13 mouse cellular contexts compared by ENCODE assay signal in genomic region chr12:77011092-77011720, GRCm38 (mm10). TPM values are rescaled to one million over a fixed set of nuclear protein-coding genes. Genes with fewer than 3 reads are reported as not detected.
DNase-seq lines count a peak whose midpoint lies in the region; ATAC-seq and TF ChIP-seq lines count a peak whose summit lies in the region.
"Had no signal": no experiment of that assay in that cellular context is flagged by ENCODE, and none has a peak within 500 bp of the region (broad histone marks: within the 10 kb centered on the region; RNA-seq: fewer than 3 reads in every experiment).

No protein-coding gene starts in this region.

- H3K4me3 ChIP-seq in embryonic facial prominence, embryonic 11.5 days (ENCODE audit: low read depth, low read length): no peak overlapping the region
- no peak overlapping the region for H3K4me3 ChIP-seq in embryonic facial prominence, embryonic 10.5 days
- H3K4me3 ChIP-seq in liver, embryonic 14.5 days (ENCODE audit: insufficient read depth in 1 of 2, low read depth in 2 of 2, low read length in 2 of 2): no peak overlapping the region
- H3K4me3 ChIP-seq in liver, embryonic 11.5 days (ENCODE audit: low read depth, low read length): no peak overlapping the region
- H3K4me3 ChIP-seq in forebrain, embryonic 16.5 days (replicated peaks; ENCODE audit: low read length): no peak overlapping the region
- H3K4me3 ChIP-seq: erythroblast, embryonic 14.5 days; hindbrain, embryonic 15.5 days; lung, embryonic 15.5 days; myocyte had no signal

- 54% methylated on average over 6 of the region's 6 CpGs for WGBS in embryonic facial prominence, embryonic 11.5 days
- WGBS in embryonic facial prominence, embryonic 10.5 days: 54% methylated on average over 6 of the region's 6 CpGs
- WGBS in liver, embryonic 14.5 days (ENCODE audit: insufficient replicate concordance): 19% methylated on average over 6 of the region's 6 CpGs
- 29% methylated on average over 6 of the region's 6 CpGs for WGBS in liver, embryonic 11.5 days
- 72% methylated on average over 6 of the region's 6 CpGs for WGBS in forebrain, embryonic 16.5 days

- no peaks in the 10 kb centered on the region for H3K27me3 ChIP-seq in embryonic facial prominence, embryonic 11.5 days (ENCODE audit: control insufficient read depth, insufficient read depth, low read length)
- H3K27me3 ChIP-seq in embryonic facial prominence, embryonic 10.5 days (replicated peaks; ENCODE audit: low read depth, poor library complexity, severe bottlenecking): peaks cover 20% of the 10 kb centered on the region
- no peaks in the 10 kb centered on the region for H3K27me3 ChIP-seq in liver, embryonic 14.5 days (ENCODE audit: control insufficient read depth, insufficient read depth, low read length)
- H3K27me3 ChIP-seq in liver, embryonic 11.5 days (replicated peaks; ENCODE audit: control insufficient read depth, insufficient read depth, low read length): no peaks in the 10 kb centered on the region
- H3K27me3 ChIP-seq in forebrain, embryonic 16.5 days (replicated peaks; ENCODE audit: control insufficient read depth, insufficient read depth, low read length): no peaks in the 10 kb centered on the region
- H3K27me3 ChIP-seq: hindbrain, embryonic 15.5 days; lung, embryonic 15.5 days had no signal

- no peak for ATAC-seq in embryonic facial prominence, embryonic 11.5 days (replicated peaks; ENCODE audit: insufficient number of reproducible peaks, low FRiP score, low TSS enrichment, low read depth)
- ATAC-seq in liver, embryonic 14.5 days (ENCODE audit: insufficient read depth): no peak
- no peak for ATAC-seq in liver, embryonic 11.5 days (replicated peaks; ENCODE audit: low FRiP score)
- ATAC-seq in forebrain, embryonic 16.5 days: no peak

- no peaks in the 10 kb centered on the region for H3K36me3 ChIP-seq in embryonic facial prominence, embryonic 11.5 days (replicated peaks; ENCODE audit: control insufficient read depth, insufficient read depth, low read depth, low read length)
- no peaks in the 10 kb centered on the region for H3K36me3 ChIP-seq in embryonic facial prominence, embryonic 10.5 days (replicated peaks)
- H3K36me3 ChIP-seq in liver, embryonic 14.5 days (replicated peaks; ENCODE audit: control insufficient read depth, insufficient read depth, low read depth): no peaks in the 10 kb centered on the region
- no peaks in the 10 kb centered on the region for H3K36me3 ChIP-seq in liver, embryonic 11.5 days (ENCODE audit: control insufficient read depth, insufficient read depth, low read length)
- no peaks in the 10 kb centered on the region for H3K36me3 ChIP-seq in forebrain, embryonic 16.5 days (ENCODE audit: control insufficient read depth, insufficient read depth)
- H3K36me3 ChIP-seq: G1E; hindbrain, embryonic 15.5 days; lung, embryonic 15.5 days had no signal

- TF ChIP-seq EP300 in liver, embryonic 14.5 days (IDR thresholded peaks at IDR 0.05; ENCODE audit: low read depth): no peak

- H3K9ac ChIP-seq in embryonic facial prominence, embryonic 11.5 days (replicated peaks; ENCODE audit: low read length): no peak overlapping the region
- no peak overlapping the region for H3K9ac ChIP-seq in liver, embryonic 14.5 days (replicated peaks)
- H3K9ac ChIP-seq in liver, embryonic 11.5 days (ENCODE audit: low read depth, low read length): no peak overlapping the region
- H3K9ac ChIP-seq in forebrain, embryonic 16.5 days (replicated peaks; ENCODE audit: low read depth, low read length): no peak overlapping the region
- H3K9ac ChIP-seq: hindbrain, embryonic 15.5 days; lung, embryonic 15.5 days had no signal

- no peaks in the 10 kb centered on the region for H3K4me1 ChIP-seq in embryonic facial prominence, embryonic 11.5 days (ENCODE audit: control insufficient read depth, insufficient read depth, low read length)
- peaks cover 4% of the 10 kb centered on the region; the same call in 1 of the 2 replicates for H3K4me1 ChIP-seq in embryonic facial prominence, embryonic 10.5 days
- peaks cover 3 to 7% of the 10 kb centered on the region in 2 experiments; a peak in 2 of 4 replicates for H3K4me1 ChIP-seq in liver, embryonic 14.5 days (replicated peaks; ENCODE audit: control insufficient read depth in 2 of 2, insufficient read depth in 2 of 2, low read length in 1 of 2)
- H3K4me1 ChIP-seq in liver, embryonic 11.5 days (replicated peaks; ENCODE audit: control insufficient read depth, insufficient read depth, low read length): 0 out of 2 replicates have a peak, but pooled peaks cover 3% of the 10 kb centered on the region
- H3K4me1 ChIP-seq in forebrain, embryonic 16.5 days (replicated peaks; ENCODE audit: control insufficient read depth, insufficient read depth, low read length): 0 out of 2 replicates have a peak, but pooled peaks cover 3% of the 10 kb centered on the region
- H3K4me1 ChIP-seq: lung, embryonic 15.5 days had no signal

- TF ChIP-seq CTCF in liver, embryonic 14.5 days (IDR thresholded peaks at IDR 0.05; ENCODE audit: low read depth): peak; percentile 49

- no peak overlapping the region for H3K27ac ChIP-seq in embryonic facial prominence, embryonic 11.5 days (replicated peaks; ENCODE audit: low read depth, low read length)
- no peak overlapping the region for H3K27ac ChIP-seq in embryonic facial prominence, embryonic 10.5 days (replicated peaks)
- no peak overlapping the region for H3K27ac ChIP-seq in liver, embryonic 14.5 days
- H3K27ac ChIP-seq in liver, embryonic 11.5 days (ENCODE audit: low read depth, low read length): no peak overlapping the region
- no peak overlapping the region for H3K27ac ChIP-seq in forebrain, embryonic 16.5 days (ENCODE audit: low read length)
- H3K27ac ChIP-seq: hindbrain, embryonic 15.5 days; lung, embryonic 15.5 days had no signal

- DNase-seq in embryonic facial prominence, embryonic 11.5 days (ENCODE audit: low spot score): peak; percentile 27
- no peak for DNase-seq in embryonic facial prominence, embryonic 10.5 days (ENCODE audit: low spot score)
- DNase-seq in liver, embryonic 14.5 days (ENCODE audit: low read depth in 3 of 3, low spot score in 3 of 3): no peak
- no peak for DNase-seq in liver, embryonic 11.5 days (ENCODE audit: low spot score)
- DNase-seq in NIH3T3 (ENCODE audit: low read depth): peak; percentile 29
- DNase-seq in lung, postnatal 14 days: peak; percentile 18
- DNase-seq in Muller cell, postnatal 12 days (ENCODE audit: inconsistent ontology term): no peak

- H3K9me3 ChIP-seq in embryonic facial prominence, embryonic 11.5 days (replicated peaks; ENCODE audit: control insufficient read depth, low read length): no peaks in the 10 kb centered on the region
- no peaks in the 10 kb centered on the region for H3K9me3 ChIP-seq in embryonic facial prominence, embryonic 10.5 days
- H3K9me3 ChIP-seq in liver, embryonic 14.5 days (ENCODE audit: control insufficient read depth, low read length): no peaks in the 10 kb centered on the region
- no peaks in the 10 kb centered on the region for H3K9me3 ChIP-seq in liver, embryonic 11.5 days (ENCODE audit: control insufficient read depth, low read length)
- no peaks in the 10 kb centered on the region for H3K9me3 ChIP-seq in forebrain, embryonic 16.5 days (ENCODE audit: control insufficient read depth, low read length)
- H3K9me3 ChIP-seq: hindbrain, embryonic 15.5 days; lung, embryonic 15.5 days had no signal

- H3K4me2 ChIP-seq in embryonic facial prominence, embryonic 11.5 days (ENCODE audit: low read depth, low read length): no peak overlapping the region
- H3K4me2 ChIP-seq in liver, embryonic 14.5 days (ENCODE audit: low read depth): no peak overlapping the region
- H3K4me2 ChIP-seq in liver, embryonic 11.5 days: no peak overlapping the region
- H3K4me2 ChIP-seq in forebrain, embryonic 16.5 days (ENCODE audit: low read length): no peak overlapping the region
- H3K4me2 ChIP-seq: hindbrain, embryonic 15.5 days; lung, embryonic 15.5 days had no signal

RNA-seq across cellular contexts. Expression of gene Max, which starts 49.2 kb away (rescaled TPM):
- 44.0 and 48.0 TPM in 2 replicates for polyA plus RNA-seq in embryonic facial prominence, embryonic 11.5 days (2014; fragmentation: Nextera tagmentation; extraction: Ambion mirVana)
- 9.8 and 13.1 TPM in 2 replicates for polyA plus RNA-seq in embryonic facial prominence, embryonic 10.5 days (2016; fragmentation: Nextera tagmentation; extraction: Ambion mirVana)
- 20.5 and 27.5 TPM in 2 replicates for polyA plus RNA-seq in liver, embryonic 14.5 days (2012; rRNA removed)
- polyA plus RNA-seq in liver, embryonic 14.5 days (2014; fragmentation: Nextera tagmentation; extraction: Ambion mirVana): 26.2 and 26.8 TPM in 2 replicates
- polyA plus RNA-seq in liver, embryonic 11.5 days (2014; fragmentation: Nextera tagmentation; extraction: Ambion mirVana): 17.8 and 21.9 TPM in 2 replicates
- 20.4 and 25.2 TPM in 2 replicates for polyA plus RNA-seq in forebrain, embryonic 16.5 days (2015; fragmentation: Nextera tagmentation; extraction: Ambion mirVana)

Comparison
In these comparisons a context has a peak if more than half of its experiments do, and no peak if none do; other contexts are left out.
1. DNase-seq: peak in embryonic facial prominence, embryonic 11.5 days (single experiment), NIH3T3 (single experiment) and lung, postnatal 14 days (single experiment); none in embryonic facial prominence, embryonic 10.5 days (single experiment), liver, embryonic 14.5 days (0 of 3), liver, embryonic 11.5 days (single experiment) and Muller cell, postnatal 12 days (single experiment).